Mouse (Mus musculus) midbrain, embryonic 15.5 days (tissue): ENCODE results near the gene Shisal2b. TPM values are rescaled to one million over a fixed set of nuclear protein-coding genes. Genes with fewer than 3 reads are reported as not detected.
"Not testable (repeated sequence)": the region's sequence is repeated elsewhere in the genome, so short reads cannot be mapped to it uniquely, and the experiment has no call there.

Experiments used
- ATAC-seq: fragments of 200-750 bp; cut with Nextera tagmentation; replicated peaks from 2 replicates; pipeline ENCODE4 v1.8.0; 2017; ENCODE audit warnings: moderate TSS enrichment
- H3K27ac ChIP-seq: fragments of 300-500 bp; sonication (generic); 2 replicates; pipeline ENCODE4 v1.5.1; 2015; ENCODE audit warnings: mild to moderate bottlenecking, inconsistent platforms
- H3K27me3 ChIP-seq: fragments of 300-500 bp; sonication (generic); replicated peaks from 2 replicates; pipeline ENCODE4 v1.6.1; 2015; ENCODE audit warnings: inconsistent platforms
- H3K36me3 ChIP-seq: fragments of 300-500 bp; sonication (generic); replicated peaks from 2 replicates; pipeline ENCODE4 v1.6.1; 2015; ENCODE audit warnings: inconsistent platforms
- H3K4me1 ChIP-seq: fragments of 300-500 bp; sonication (generic); 2 replicates; pipeline ENCODE4 v1.6.1; 2015; ENCODE audit warnings: inconsistent platforms
- H3K4me2 ChIP-seq: fragments of 300-500 bp; sonication (generic); 2 replicates; pipeline ENCODE4 v1.6.1; 2015; ENCODE audit warnings: inconsistent platforms, mild to moderate bottlenecking, moderate library complexity
- H3K4me3 ChIP-seq: fragments of 300-500 bp; sonication (generic); 2 replicates; pipeline ENCODE4 v1.5.1; 2015; ENCODE audit warnings: mild to moderate bottlenecking, inconsistent platforms
- H3K9ac ChIP-seq: fragments of 300-500 bp; sonication (generic); 2 replicates; pipeline ENCODE4 v1.6.1; 2015; ENCODE audit warnings: mild to moderate bottlenecking, inconsistent platforms
- H3K9me3 ChIP-seq: fragments of 300-500 bp; sonication (generic); 2 replicates; pipeline ENCODE4 v1.6.1; 2016; ENCODE audit warnings: inconsistent platforms
- WGBS: fragments of 180-500 bp; shearing (Covaris S2); methylation state at CpG from one replicate; pipeline ENCODE4 v1.1.7; 2015; ENCODE audit warnings: mixed read lengths; 5-methylcytosine and 5-hydroxymethylcytosine counted together
- polyA plus RNA-seq: library from polyadenylated mRNA; unstranded; fragments of >200 nt; fragmentation: Nextera tagmentation; extraction: Ambion mirVana; gene quantifications from 2 replicates; pipeline ENCODE4 v1.2.1, GENCODE M21; 2015

Shisal2b gene
- polyA plus RNA-seq, result 1.9 and 2.5 TPM in 2 replicates

- peak; percentile 96 for ATAC-seq
- WGBS, result 4% methylated on average over 36 of the region's 38 CpGs
Measured at GRCm38 (mm10) chr13:104863127-104863979, at the start of gene Shisal2b. Shisal2b (minus strand) TSS chr13:104863893.

DNA sequence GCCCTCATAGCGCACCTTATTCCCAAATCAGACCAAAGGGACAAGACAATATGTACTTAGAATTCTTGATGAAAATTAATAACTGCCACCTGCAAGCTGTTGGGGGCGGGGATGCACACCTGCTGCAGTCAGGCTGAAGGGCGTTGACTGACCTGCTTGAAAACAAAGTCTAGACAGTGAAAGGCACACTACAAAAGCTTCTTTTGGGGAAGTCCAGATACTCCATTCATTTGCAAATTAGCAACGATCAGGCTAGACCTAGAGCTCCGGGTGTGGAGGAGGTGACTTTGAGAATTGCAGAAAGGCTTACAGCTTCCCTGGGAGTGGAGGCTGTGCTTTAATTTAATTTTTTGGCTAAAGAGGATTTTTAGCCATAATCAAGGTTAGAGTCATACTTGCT, 47.9 kb upstream of the Shisal2b start:
- not testable (repeated sequence) for H3K27me3 ChIP-seq, ATAC-seq, H3K27ac ChIP-seq, H3K36me3 ChIP-seq, H3K4me2 ChIP-seq, H3K4me3 ChIP-seq, H3K9me3 ChIP-seq, H3K4me1 ChIP-seq, H3K9ac ChIP-seq
- WGBS, result 45% methylated on average over 5 of the region's 5 CpGs

More at GRCm38 (mm10) chr13:104863127-104863979, at the start of gene Shisal2b:
- peak within 1 kb of the TSS; percentile 72 for H3K9ac ChIP-seq
- H3K4me1 ChIP-seq, result peaks cover 11% of the 10 kb centered on the region
- no peak within 1 kb of the TSS for H3K27ac ChIP-seq
- H3K4me2 ChIP-seq, result peak within 1 kb of the TSS; percentile 99
- peak within 1 kb of the TSS; percentile 63 for H3K4me3 ChIP-seq
- peaks cover 11% of the 10 kb centered on the region for H3K27me3 ChIP-seq
- H3K9me3 ChIP-seq, result no peaks in the 10 kb centered on the region
- H3K36me3 ChIP-seq, result no peaks in the 10 kb centered on the region

DNA sequence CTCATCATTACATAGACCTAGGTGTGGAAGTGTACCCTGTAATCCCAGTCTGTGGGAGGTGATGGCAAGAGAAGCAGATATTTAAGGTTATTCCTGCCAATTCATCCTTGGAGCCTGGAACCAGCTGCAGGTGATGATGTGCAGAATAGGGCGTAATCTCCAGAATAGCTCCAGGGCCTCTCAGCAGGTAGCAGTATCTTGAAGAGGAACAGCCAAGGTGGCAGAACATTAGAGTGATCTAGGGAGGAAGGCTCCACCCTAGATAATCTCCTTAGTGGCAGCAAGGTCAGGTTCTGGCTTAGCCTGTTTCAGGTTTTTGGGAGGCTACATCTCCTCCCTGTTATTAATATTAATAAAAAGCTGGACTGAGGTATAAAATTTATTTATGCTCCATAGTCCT, 47.3 kb upstream of the Shisal2b start:
- not testable (repeated sequence) for ATAC-seq

DNA sequence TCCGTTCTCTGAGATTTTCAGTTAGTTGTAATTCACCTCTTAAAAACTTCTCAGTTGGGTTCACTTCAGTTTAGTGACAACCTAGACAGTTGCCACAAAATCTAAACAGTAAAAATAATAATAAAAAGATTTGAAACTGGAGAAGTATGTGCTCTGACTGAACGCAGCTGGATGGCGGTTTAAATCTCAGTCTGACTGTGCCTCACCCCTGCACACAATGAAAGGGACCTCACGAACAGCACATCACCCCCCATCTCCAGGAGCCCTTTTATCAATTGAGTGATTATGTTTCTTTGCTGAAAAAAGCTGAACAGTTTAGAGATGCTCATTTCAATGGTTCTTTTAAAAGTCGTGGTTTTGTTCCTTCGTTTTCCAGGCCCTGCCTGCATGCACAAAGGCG, 45.0 kb upstream of the Shisal2b start:
- no peaks in the 10 kb centered on the region for H3K27me3 ChIP-seq
- H3K9me3 ChIP-seq, result no peaks in the 10 kb centered on the region
- no peak overlapping the region for H3K27ac ChIP-seq
- no peak overlapping the region for H3K9ac ChIP-seq
- H3K4me2 ChIP-seq, result no peak overlapping the region
- H3K4me3 ChIP-seq, result no peak overlapping the region
- no peak for ATAC-seq
- WGBS, result 32% methylated on average over 7 of the region's 7 CpGs
- H3K4me1 ChIP-seq, result no peaks in the 10 kb centered on the region
- H3K36me3 ChIP-seq, result no peaks in the 10 kb centered on the region

More for the DNA sequence above, 47.3 kb upstream of the Shisal2b start:
- 100% methylated on average over 1 of the region's 1 CpGs for WGBS
- H3K36me3 ChIP-seq, H3K27ac ChIP-seq, H3K9ac ChIP-seq, H3K4me1 ChIP-seq, H3K9me3 ChIP-seq, H3K27me3 ChIP-seq, H3K4me3 ChIP-seq, H3K4me2 ChIP-seq: not testable (repeated sequence)

- H3K4me3 ChIP-seq, result no peak overlapping the region
- no peak overlapping the region for H3K9ac ChIP-seq
- no peaks in the 10 kb centered on the region for H3K36me3 ChIP-seq
- 88% methylated on average over 1 of the region's 1 CpGs for WGBS
- H3K9me3 ChIP-seq, result no peaks in the 10 kb centered on the region
- no peak overlapping the region for H3K4me2 ChIP-seq
- H3K27ac ChIP-seq, result no peak overlapping the region
- no peaks in the 10 kb centered on the region for H3K27me3 ChIP-seq
- ATAC-seq, result no peak
- H3K4me1 ChIP-seq, result no peaks in the 10 kb centered on the region
Measured at GRCm38 (mm10) chr13:104894771-104895170, 31.1 kb upstream of the Shisal2b start.

DNA sequence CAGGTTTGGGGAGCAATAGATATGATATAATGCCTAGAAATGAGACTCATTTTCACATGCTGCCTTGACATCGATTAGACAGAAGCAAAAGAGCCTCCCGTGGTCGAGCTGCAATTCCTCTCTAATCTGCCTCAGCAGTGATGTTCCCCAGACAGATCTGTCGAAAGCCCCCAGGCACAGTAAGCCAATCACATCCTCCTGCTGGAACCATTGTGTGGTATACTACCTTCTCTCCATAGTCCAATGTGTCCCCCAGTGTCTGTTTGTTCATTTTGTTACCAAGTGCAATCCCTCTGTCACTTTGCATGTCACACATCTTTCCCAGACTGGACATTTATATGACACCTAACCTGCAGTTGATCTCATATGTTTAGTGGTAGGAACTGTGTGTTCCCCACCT, 28.6 kb upstream of the Shisal2b start:
- no peak overlapping the region for H3K9ac ChIP-seq
- no peak overlapping the region for H3K4me2 ChIP-seq
- no peak overlapping the region for H3K27ac ChIP-seq
- ATAC-seq, result no peak; the same call in 1 of the 2 replicates
- H3K4me3 ChIP-seq, result no peak overlapping the region
- no peaks in the 10 kb centered on the region for H3K36me3 ChIP-seq
- no peaks in the 10 kb centered on the region for H3K9me3 ChIP-seq
- no peaks in the 10 kb centered on the region for H3K4me1 ChIP-seq
- 50% methylated on average over 4 of the region's 4 CpGs for WGBS
- no peaks in the 10 kb centered on the region for H3K27me3 ChIP-seq

- no peaks in the 10 kb centered on the region for H3K4me1 ChIP-seq
- no peak overlapping the region for H3K4me2 ChIP-seq
- H3K9me3 ChIP-seq, result no peaks in the 10 kb centered on the region
- H3K4me3 ChIP-seq, result no peak overlapping the region
- 81% methylated on average over 8 of the region's 8 CpGs for WGBS
- H3K27ac ChIP-seq, result no peak overlapping the region
- ATAC-seq, result no peak
- H3K9ac ChIP-seq, result no peak overlapping the region
- no peaks in the 10 kb centered on the region for H3K36me3 ChIP-seq
- no peaks in the 10 kb centered on the region for H3K27me3 ChIP-seq
Measured at GRCm38 (mm10) chr13:104886308-104887032, 22.8 kb upstream of the Shisal2b start.

DNA sequence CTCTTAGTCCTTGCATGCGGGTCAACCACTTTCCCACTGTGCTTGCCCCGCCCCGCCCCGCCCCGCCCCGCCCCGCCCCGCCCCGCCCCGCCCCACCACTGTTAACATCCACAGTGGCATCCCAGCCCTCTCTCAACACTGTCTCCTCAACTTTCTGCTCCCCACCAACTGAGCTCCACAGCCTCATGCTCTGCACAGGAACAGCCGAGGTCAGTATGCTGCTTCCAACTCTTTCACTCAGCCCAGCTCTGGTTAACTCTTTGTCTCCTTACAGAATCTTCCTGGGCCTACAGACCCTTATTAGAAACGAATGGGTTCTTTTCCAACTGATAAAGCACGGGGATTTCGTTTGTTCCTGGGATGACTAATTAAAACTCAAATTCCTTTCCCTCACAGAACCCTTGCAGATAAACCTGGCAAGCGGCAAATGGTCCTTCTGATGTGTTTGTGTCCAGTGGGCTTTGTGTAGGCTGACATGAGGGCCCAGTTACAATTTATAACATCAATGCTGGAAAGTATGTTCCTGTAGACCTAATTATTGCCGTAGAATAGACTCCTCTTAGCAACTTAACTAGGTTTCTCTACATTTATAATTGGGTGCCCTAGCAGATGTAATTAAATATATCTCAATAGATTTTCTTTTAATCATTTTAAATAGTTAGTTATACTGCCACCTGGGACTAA, 20.0 kb upstream of the Shisal2b start:
- ATAC-seq, result no peak
- Histone ChIP-seq H3K4me1 (no peaks in the 10 kb centered on the region), H3K9me3 (no peaks in the 10 kb centered on the region), H3K4me2 (no peak overlapping the region), H3K27ac (no peak overlapping the region), H3K9ac (no peak overlapping the region), H3K4me3 (no peak overlapping the region), H3K36me3 (no peaks in the 10 kb centered on the region), H3K27me3 (no peaks in the 10 kb centered on the region)
- 35% methylated on average over 12 of the region's 16 CpGs for WGBS

DNA sequence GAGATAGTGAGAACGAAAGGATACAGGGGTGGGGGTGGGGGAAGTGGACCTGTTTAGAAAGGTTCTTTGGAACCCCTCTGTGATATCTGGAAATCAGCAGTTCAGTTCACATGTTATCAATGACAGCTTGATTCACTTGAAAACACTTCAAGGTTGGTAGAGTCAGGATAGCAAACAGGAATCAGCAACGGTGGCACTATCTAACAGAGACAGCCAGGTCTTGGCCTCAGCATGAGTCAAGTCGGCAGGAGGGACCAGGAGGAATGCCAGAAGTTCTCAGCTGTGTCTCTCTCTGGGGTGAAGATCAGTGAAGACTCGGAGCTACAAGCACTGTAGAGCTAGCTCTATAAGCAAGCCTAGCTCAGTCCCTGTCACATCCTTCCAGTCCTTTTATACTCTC, 14.8 kb upstream of the Shisal2b start:
- Histone ChIP-seq H3K9me3 (no peaks in the 10 kb centered on the region), H3K9ac (no peak overlapping the region), H3K36me3 (no peaks in the 10 kb centered on the region), H3K4me1 (no peaks in the 10 kb centered on the region), H3K4me2 (no peak overlapping the region), H3K4me3 (no peak overlapping the region), H3K27me3 (no peaks in the 10 kb centered on the region), H3K27ac (no peak overlapping the region)
- 85% methylated on average over 4 of the region's 4 CpGs for WGBS
- ATAC-seq, result no peak

GRCm38 (mm10) chr13:104869907-104870306, 6.2 kb upstream of the Shisal2b start:
- H3K36me3 ChIP-seq, result no peaks in the 10 kb centered on the region
- H3K9me3 ChIP-seq, result no peaks in the 10 kb centered on the region
- H3K4me3 ChIP-seq, result no peak overlapping the region
- 90% methylated on average over 2 of the region's 2 CpGs for WGBS
- ATAC-seq, result no peak
- no peak overlapping the region for H3K4me2 ChIP-seq
- H3K9ac ChIP-seq, result no peak overlapping the region
- no peaks in the 10 kb centered on the region for H3K4me1 ChIP-seq
- H3K27ac ChIP-seq, result no peak overlapping the region
- peaks cover 5% of the 10 kb centered on the region for H3K27me3 ChIP-seq

DNA sequence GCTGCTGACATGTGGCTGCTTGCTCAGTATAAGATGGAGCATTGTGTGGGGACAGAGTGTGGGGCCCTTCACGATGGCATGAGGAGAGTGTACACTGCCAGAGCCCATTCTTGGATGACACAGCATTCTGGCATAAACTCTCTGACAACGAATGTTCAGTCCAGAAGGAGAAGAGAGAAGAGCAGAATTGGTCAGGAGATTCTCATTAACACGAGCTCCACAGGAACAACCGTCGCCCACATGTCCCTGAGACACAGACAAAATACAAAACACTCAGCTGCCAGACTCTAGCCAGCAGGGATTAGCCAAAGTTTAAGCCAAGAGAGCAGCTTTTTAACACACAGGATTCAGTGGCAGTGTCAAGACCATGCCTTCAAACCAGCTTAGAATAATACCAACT, 3.0 kb upstream of the Shisal2b start:
- WGBS, result 74% methylated on average over 5 of the region's 5 CpGs
- Histone ChIP-seq H3K9me3 (no peaks in the 10 kb centered on the region), H3K9ac (no peak overlapping the region), H3K4me3 (no peak overlapping the region), H3K27ac (no peak overlapping the region), H3K36me3 (no peaks in the 10 kb centered on the region), H3K4me1 (peaks cover 11% of the 10 kb centered on the region), H3K27me3 (peaks cover 11% of the 10 kb centered on the region), H3K4me2 (no peak overlapping the region)
- ATAC-seq, result no peak

DNA sequence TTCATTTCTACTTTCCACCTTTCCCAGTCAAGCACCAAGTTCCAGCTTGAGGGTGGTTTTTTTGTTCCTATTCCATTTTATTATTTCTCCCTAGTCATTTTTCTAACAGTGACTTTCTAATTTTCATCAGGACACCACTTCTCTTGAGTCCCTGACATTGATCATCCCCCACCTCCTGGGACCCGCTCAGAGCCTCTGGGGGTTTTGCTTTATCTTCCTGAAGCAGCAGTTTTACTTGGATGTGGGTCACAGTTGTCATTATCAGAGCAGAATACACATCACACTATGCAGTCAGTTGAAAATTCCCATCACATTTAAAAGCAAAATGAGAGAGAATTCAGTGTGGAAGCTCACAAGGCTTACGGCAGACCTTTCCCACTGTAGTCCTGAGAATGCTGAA, 10.0 kb downstream of the Shisal2b start:
- Histone ChIP-seq H3K27ac (no peak overlapping the region), H3K27me3 (no peaks in the 10 kb centered on the region), H3K4me1 (no peaks in the 10 kb centered on the region), H3K4me3 (no peak overlapping the region), H3K9me3 (no peaks in the 10 kb centered on the region), H3K9ac (no peak overlapping the region), H3K36me3 (no peaks in the 10 kb centered on the region), H3K4me2 (no peak overlapping the region)
- ATAC-seq, result 0 out of 2 replicates have a peak, but pooled peaks have one; percentile 58
- WGBS, result 80% methylated on average over 2 of the region's 2 CpGs
